Mouse (Mus musculus) heart, adult 2 months (tissue): ENCODE measurements at regions not wholly inside any gene's neighbourhood (a gene's known extent, or its start where the extent isn't known, plus 50 kb on each side); places are given as distances from the start of the nearest gene placed in this dataset.

Source experiments
- DNase-seq, 2 experiments: peaks; one replicate each; pipeline ENCODE4 v3.0.0; 2021
- H3K27ac ChIP-seq: fragments of 200-600 bp; 2 replicates; pipeline ENCODE4 v1.8.1; 2022
- H3K27me3 ChIP-seq: fragments of 200-500 bp; 2 replicates; pipeline ENCODE4 v1.6.1; 2012; ENCODE audit warnings: mild to moderate bottlenecking, low read length, inconsistent platforms, mixed read lengths; ENCODE audit not compliant: control insufficient read depth, insufficient read depth
- H3K36me3 ChIP-seq: fragments of 200-500 bp; 2 replicates; pipeline ENCODE4 v1.6.1; 2012; ENCODE audit warnings: low read length, inconsistent platforms; ENCODE audit not compliant: control insufficient read depth, insufficient read depth
- H3K4me1 ChIP-seq: fragments of 200-500 bp; 2 replicates; pipeline ENCODE4 v1.6.1; 2011; ENCODE audit warnings: low read length; ENCODE audit not compliant: control insufficient read depth, insufficient read depth
- H3K4me3 ChIP-seq: fragments of 200-600 bp; 2 replicates; pipeline ENCODE4 v1.8.1; 2022
- H3K79me2 ChIP-seq: fragments of 200-500 bp; replicated peaks from 2 replicates; pipeline ENCODE4 v1.6.1; 2012; ENCODE audit warnings: mild to moderate bottlenecking, inconsistent platforms, low read length, moderate library complexity, mixed read lengths; ENCODE audit not compliant: control insufficient read depth, insufficient read depth
- H3K9ac ChIP-seq: fragments of 200-500 bp; 2 replicates; pipeline ENCODE4 v1.6.1; 2012; ENCODE audit warnings: low read depth, mild to moderate bottlenecking, control low read depth, inconsistent platforms, low read length, mixed read lengths
- CTCF ChIP-seq: fragments of 200-600 bp; IDR thresholded peaks from 2 replicates; pipeline ENCODE4 v1.8.1; 2022; ENCODE audit warnings: antibody characterized with exemption, mild to moderate bottlenecking, moderate library complexity
- EP300 ChIP-seq: fragments of 200-500 bp; IDR thresholded peaks from 2 replicates; pipeline ENCODE4 v1.6.1; 2011; ENCODE audit warnings: low read depth, low read length, control low read depth; ENCODE audit not compliant: insufficient read depth
- POLR2A ChIP-seq: fragments of 200-500 bp; IDR thresholded peaks from 2 replicates; pipeline ENCODE4 v1.6.1; 2011; ENCODE audit warnings: mild to moderate bottlenecking, low read depth, low read length, control low read depth; ENCODE audit not compliant: insufficient read depth
- WGBS: fragments of 180-500 bp; shearing (Covaris S2); methylation state at CpG from one replicate; pipeline ENCODE4 v1.1.7; 2018; 5-methylcytosine and 5-hydroxymethylcytosine counted together
- intact Hi-C: fragments of 180-260 bp; cut with DNase I; formaldehyde crosslinking; loops from one replicate; pipeline ENCODE4 v1.15.1; 2025

GRCm38 (mm10) chr8:115462657-115463056 lies 244.9 kb downstream of the Maf start:
- Histone ChIP-seq H3K4me3 (no peak overlapping the region), H3K4me1 (peaks cover 1% of the 10 kb centered on the region), H3K9ac (no peak overlapping the region), H3K27ac (no peak overlapping the region), H3K36me3 (no peaks in the 10 kb centered on the region), H3K27me3 (no peaks in the 10 kb centered on the region), H3K79me2 (no peaks in the 10 kb centered on the region)
- no peak for TF ChIP-seq POLR2A
- TF ChIP-seq EP300, result no peak
- no peak for TF ChIP-seq CTCF
- intact Hi-C loops, result no loop called here
- 85% methylated on average over 6 of the region's 6 CpGs for WGBS
- DNase-seq, result no peak

- no peaks in the 10 kb centered on the region for H3K27me3 ChIP-seq
These were observed 249.5 kb downstream of the Maf start for GRCm38 (mm10) chr8:115458119-115458518.

GRCm38 (mm10) chr8:115450789-115451188 lies 256.8 kb downstream of the Maf start:
- Histone ChIP-seq H3K4me3 (no peak overlapping the region), H3K4me1 (no peaks in the 10 kb centered on the region), H3K9ac (no peak overlapping the region), H3K27ac (no peak overlapping the region), H3K27me3 (no peaks in the 10 kb centered on the region), H3K79me2 (no peaks in the 10 kb centered on the region), H3K36me3 (no peaks in the 10 kb centered on the region)
- no peak for DNase-seq
- intact Hi-C loops, result no loop called here
- WGBS, result 78% methylated on average over 1 of the region's 1 CpGs
- no peak for TF ChIP-seq EP300
- no peak for TF ChIP-seq POLR2A

More at GRCm38 (mm10) chr8:115458119-115458518, 249.5 kb downstream of the Maf start:
- intact Hi-C loops, result no loop called here
- no peak overlapping the region for H3K4me3 ChIP-seq
- no peaks in the 10 kb centered on the region for H3K79me2 ChIP-seq
- no peak for DNase-seq
- TF ChIP-seq EP300 (no peak), POLR2A (no peak), CTCF (no peak)
- no peak overlapping the region for H3K9ac ChIP-seq
- H3K36me3 ChIP-seq, result no peaks in the 10 kb centered on the region
- WGBS, result 67% methylated on average over 3 of the region's 3 CpGs
- no peak overlapping the region for H3K27ac ChIP-seq
- no peaks in the 10 kb centered on the region for H3K4me1 ChIP-seq

- Histone ChIP-seq H3K27me3 (no peaks in the 10 kb centered on the region), H3K36me3 (no peaks in the 10 kb centered on the region), H3K79me2 (no peaks in the 10 kb centered on the region), H3K4me1 (no peaks in the 10 kb centered on the region), H3K4me3 (no peak overlapping the region), H3K27ac (no peak overlapping the region), H3K9ac (no peak overlapping the region)
- WGBS, result 51% methylated on average over 3 of the region's 3 CpGs
- TF ChIP-seq EP300 (no peak), POLR2A (no peak), CTCF (no peak)
- intact Hi-C loops, result no loop called here
- no peak for DNase-seq
These were observed 259.2 kb downstream of the Maf start for GRCm38 (mm10) chr8:115448367-115448766.

GRCm38 (mm10) chr8:115444519-115444918 lies 263.1 kb downstream of the Maf start:
- WGBS, result 92% methylated on average over 5 of the region's 5 CpGs
- Histone ChIP-seq H3K4me1 (no peaks in the 10 kb centered on the region), H3K79me2 (no peaks in the 10 kb centered on the region), H3K36me3 (no peaks in the 10 kb centered on the region), H3K4me3 (no peak overlapping the region), H3K9ac (no peak overlapping the region), H3K27ac (no peak overlapping the region), H3K27me3 (no peaks in the 10 kb centered on the region)
- DNase-seq, result no peak
- no peak for TF ChIP-seq EP300
- no peak for TF ChIP-seq POLR2A
- no peak for TF ChIP-seq CTCF
- intact Hi-C loops, result no loop called here

- H3K27me3 ChIP-seq, result no peaks in the 10 kb centered on the region
- no peak overlapping the region for H3K27ac ChIP-seq
- no peak for TF ChIP-seq EP300
- no peak overlapping the region for H3K4me3 ChIP-seq
- 91% methylated on average over 6 of the region's 6 CpGs for WGBS
- no peaks in the 10 kb centered on the region for H3K79me2 ChIP-seq
- DNase-seq, result no peak
- H3K36me3 ChIP-seq, result no peaks in the 10 kb centered on the region
- no peak overlapping the region for H3K9ac ChIP-seq
- intact Hi-C loops, result no loop called here
- no peaks in the 10 kb centered on the region for H3K4me1 ChIP-seq
These were observed 265.5 kb downstream of the Maf start for GRCm38 (mm10) chr8:115441943-115442550.

- no peak for DNase-seq
- WGBS, result 67% methylated on average over 6 of the region's 6 CpGs
- no peaks in the 10 kb centered on the region for H3K27me3 ChIP-seq
- no peak overlapping the region for H3K4me3 ChIP-seq
- no peaks in the 10 kb centered on the region for H3K4me1 ChIP-seq
- no peak for TF ChIP-seq EP300
- no peak for TF ChIP-seq CTCF
- no peak for TF ChIP-seq POLR2A
- no peak overlapping the region for H3K27ac ChIP-seq
- no peaks in the 10 kb centered on the region for H3K36me3 ChIP-seq
- H3K9ac ChIP-seq, result no peak overlapping the region
- intact Hi-C loops, result no loop called here
- no peaks in the 10 kb centered on the region for H3K79me2 ChIP-seq
These were observed 266.3 kb downstream of the Maf start for GRCm38 (mm10) chr8:115441323-115441722.
